Mouse (Mus musculus): ENCODE data around the gene Mcoln1. TPM values are rescaled to one million over a fixed set of nuclear protein-coding genes. Genes with fewer than 3 reads are reported as not detected.

Gene Mcoln1
- total RNA-seq, 1 experiment: 48.6 TPM

DNA sequence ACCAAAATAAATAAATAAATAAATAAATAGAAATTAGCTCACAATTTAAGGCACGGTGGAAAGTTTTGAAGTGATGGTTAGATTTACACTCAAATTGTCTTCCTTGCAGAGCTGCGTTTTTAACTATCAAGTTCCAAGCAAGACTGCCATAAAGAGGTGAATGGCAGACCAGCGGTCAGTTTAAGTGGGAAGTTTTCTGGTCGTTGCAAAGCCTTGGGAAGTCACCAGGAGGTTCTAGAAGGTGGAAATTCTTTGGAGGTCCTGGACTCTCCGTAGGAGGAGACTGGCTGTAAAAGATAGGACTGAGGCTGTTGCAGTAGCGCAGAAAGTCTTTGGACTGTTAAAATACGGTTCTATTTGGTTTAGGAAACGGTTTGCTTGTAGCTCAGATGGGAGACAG, 506 bp upstream of the Mcoln1 start:
- Histone ChIP-seq H3K36me3 (ENCODE audit: control insufficient read depth, insufficient read depth, low read length, poor library complexity, severe bottlenecking) (no peaks in the 10 kb centered on the region; the same call in 1 of the 2 replicates), H3K4me3 (ENCODE audit: insufficient read depth in 1 of 2, low read depth in 1 of 2, low read length in 2 of 2, poor library complexity in 1 of 2, severe bottlenecking in 1 of 2) (peak overlapping the region; percentile 66 to 76), H3K9ac (ENCODE audit: insufficient read depth, low read depth, low read length, poor library complexity, severe bottlenecking) (peak overlapping the region; percentile 82), H3K4me1 (ENCODE audit: control insufficient read depth in 2 of 2, insufficient read depth in 2 of 2, low read length in 2 of 2, poor library complexity in 1 of 2) (peaks cover 2 to 7% of the 10 kb centered on the region in 2 experiments; a peak in 2 of 4 replicates), H3K27ac (ENCODE audit: insufficient read depth, low read depth, low read length, poor library complexity, severe bottlenecking) (no peak overlapping the region; the same call in 1 of the 2 replicates), H3K9me3 (ENCODE audit: control insufficient read depth, insufficient read depth, low read depth, low read length) (no peaks in the 10 kb centered on the region)
- TF ChIP-seq HCFC1 (IDR thresholded peaks at IDR 0.05; ENCODE audit: borderline replicate concordance, insufficient read depth, low read length) (no peak), ZC3H11A (IDR thresholded peaks at IDR 0.05; ENCODE audit: borderline replicate concordance, low read depth, low read length) (no peak), MAFK (IDR thresholded peaks at IDR 0.05; ENCODE audit: insufficient read depth, low read depth, low read length) (no peak), CHD2 (IDR thresholded peaks at IDR 0.05; ENCODE audit: low read depth, low read length) (no peak), ZNF384 (IDR thresholded peaks at IDR 0.05; ENCODE audit: low read depth, low read length) (no peak)
- in situ Hi-C loops (cut with MboI; ENCODE audit: low sequenced_read_pairs in 2 of 2, unreplicated experiment in 2 of 2): no loop called here
- DNase-seq (ENCODE audit: low read depth, low spot score): no peak

DNA sequence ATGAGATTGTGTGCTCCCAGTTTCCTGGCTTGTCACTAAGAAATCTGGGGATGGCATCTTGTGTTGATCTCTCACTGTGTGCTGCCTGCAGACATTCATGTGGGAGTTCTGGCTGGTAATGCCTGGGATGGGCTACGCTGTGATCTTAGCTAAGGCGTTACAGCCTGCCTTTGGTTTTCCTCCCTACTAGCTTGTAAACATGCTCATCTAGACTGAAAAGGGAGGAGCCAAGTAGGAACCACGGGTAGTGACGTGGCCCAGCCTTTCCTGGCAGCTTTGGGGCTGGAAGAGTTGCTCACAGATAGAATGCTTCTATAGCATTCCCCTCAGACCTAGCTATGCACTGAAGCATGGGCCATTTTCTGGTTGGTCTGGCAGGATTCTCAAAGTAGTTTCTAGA, 2.0 kb downstream of the Mcoln1 start:
- H3K36me3 ChIP-seq (ENCODE audit: control insufficient read depth, insufficient read depth, low read length, poor library complexity, severe bottlenecking): peaks cover 8% of the 10 kb centered on the region
- no peak overlapping the region for H3K9ac ChIP-seq (ENCODE audit: insufficient read depth, low read depth, low read length, poor library complexity, severe bottlenecking)
- H3K4me3 ChIP-seq (ENCODE audit: insufficient read depth in 1 of 2, low read depth in 1 of 2, low read length in 2 of 2, poor library complexity in 1 of 2, severe bottlenecking in 1 of 2): no peak overlapping the region
- TF ChIP-seq ZC3H11A (IDR thresholded peaks at IDR 0.05; ENCODE audit: borderline replicate concordance, low read depth, low read length) (no peak), ZNF384 (IDR thresholded peaks at IDR 0.05; ENCODE audit: low read depth, low read length) (no peak), HCFC1 (IDR thresholded peaks at IDR 0.05; ENCODE audit: borderline replicate concordance, insufficient read depth, low read length) (no peak), MAFK (IDR thresholded peaks at IDR 0.05; ENCODE audit: insufficient read depth, low read depth, low read length) (no peak), CHD2 (IDR thresholded peaks at IDR 0.05; ENCODE audit: low read depth, low read length) (no peak)
- H3K27ac ChIP-seq (ENCODE audit: insufficient read depth, low read depth, low read length, poor library complexity, severe bottlenecking): no peak overlapping the region
- H3K4me1 ChIP-seq (ENCODE audit: control insufficient read depth in 2 of 2, insufficient read depth in 2 of 2, low read length in 2 of 2, poor library complexity in 1 of 2): no peaks in the 10 kb centered on the region; a peak in 1 of 4 replicates
- in situ Hi-C loops (cut with MboI; ENCODE audit: low sequenced_read_pairs in 2 of 2, unreplicated experiment in 2 of 2): no loop called here
- no peaks in the 10 kb centered on the region for H3K9me3 ChIP-seq (ENCODE audit: control insufficient read depth, insufficient read depth, low read depth, low read length)
- DNase-seq (ENCODE audit: low read depth, low spot score): no peak

DNA sequence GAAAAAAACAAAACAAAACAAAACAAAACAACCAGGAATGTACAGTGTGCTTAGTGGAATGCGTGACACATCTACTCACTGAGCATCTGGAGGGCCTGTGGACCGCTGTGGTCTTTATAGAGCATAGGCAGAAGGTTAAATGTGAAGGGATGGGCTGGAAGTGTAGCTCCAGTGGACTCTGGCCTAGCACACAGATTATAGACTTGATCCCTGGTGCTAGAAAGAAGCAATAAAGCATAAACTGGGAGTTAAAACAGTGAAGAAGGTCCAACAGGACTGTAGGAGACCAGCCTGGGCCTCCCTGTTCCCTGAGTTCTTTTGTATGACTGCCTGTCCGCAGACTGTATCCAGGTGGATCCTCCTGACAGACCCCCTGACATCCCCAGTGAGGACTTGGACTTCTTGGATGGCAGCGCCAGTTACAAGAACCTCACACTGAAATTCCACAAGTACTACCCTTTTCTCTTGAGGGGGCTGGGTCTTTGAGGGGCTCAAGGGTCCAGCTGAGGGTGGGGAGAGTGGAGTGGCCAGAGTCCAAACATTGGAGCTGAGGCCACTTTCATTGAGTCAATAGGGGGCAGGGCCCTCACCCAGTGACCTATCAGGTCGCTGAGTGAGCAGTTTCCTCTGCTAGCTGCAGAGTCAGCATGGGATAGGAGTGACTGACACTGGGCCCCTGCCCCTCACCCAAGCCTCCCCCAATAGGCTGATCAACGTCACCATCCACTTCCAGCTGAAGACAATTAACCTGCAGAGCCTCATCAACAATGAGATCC, 7.9 kb downstream of the Mcoln1 start:
- H3K36me3 ChIP-seq (ENCODE audit: control insufficient read depth, insufficient read depth, low read length, poor library complexity, severe bottlenecking): peaks cover 30% of the 10 kb centered on the region
- no peak overlapping the region for H3K27ac ChIP-seq (ENCODE audit: insufficient read depth, low read depth, low read length, poor library complexity, severe bottlenecking)

DNA sequence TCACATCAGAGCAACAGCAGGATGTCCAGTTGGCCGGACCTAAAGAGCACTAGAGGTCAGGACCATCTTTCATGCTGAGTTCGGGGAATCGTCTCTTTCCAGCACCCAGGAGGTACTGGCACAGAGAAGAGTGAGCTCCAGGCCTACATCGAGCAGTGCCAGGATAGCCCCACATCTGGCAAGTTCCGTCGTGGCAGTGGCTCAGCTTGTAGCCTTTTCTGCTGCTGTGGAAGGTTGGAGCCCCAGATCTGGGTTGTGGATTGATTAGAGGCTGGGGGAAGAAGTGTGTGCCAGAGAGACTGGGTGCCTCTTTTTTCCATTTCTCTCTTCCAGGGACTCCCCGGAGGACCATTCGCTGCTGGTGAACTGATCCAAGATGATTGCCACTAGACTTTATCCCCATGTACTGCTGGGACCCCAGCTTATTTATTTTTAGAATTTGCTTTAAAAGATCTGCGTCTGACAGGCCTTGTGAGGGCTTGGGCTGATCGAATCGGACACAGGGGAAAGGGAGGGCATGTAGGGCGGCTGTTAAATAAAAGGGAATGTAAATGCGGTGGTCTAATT, 14.5 kb downstream of the Mcoln1 start:
- Histone ChIP-seq H3K4me3 (ENCODE audit: insufficient read depth in 1 of 2, low read depth in 1 of 2, low read length in 2 of 2, poor library complexity in 1 of 2, severe bottlenecking in 1 of 2) (peak overlapping the region; percentile 71 to 91; a peak in 3 of 4 replicates), H3K9me3 (ENCODE audit: control insufficient read depth, insufficient read depth, low read depth, low read length) (no peaks in the 10 kb centered on the region), H3K36me3 (ENCODE audit: control insufficient read depth, insufficient read depth, low read length, poor library complexity, severe bottlenecking) (peaks cover 18% of the 10 kb centered on the region), H3K9ac (ENCODE audit: insufficient read depth, low read depth, low read length, poor library complexity, severe bottlenecking) (peak overlapping the region; percentile 58; the same call in 1 of the 2 replicates), H3K27ac (ENCODE audit: insufficient read depth, low read depth, low read length, poor library complexity, severe bottlenecking) (no peak overlapping the region), H3K4me1 (ENCODE audit: control insufficient read depth in 2 of 2, insufficient read depth in 2 of 2, low read length in 2 of 2, poor library complexity in 1 of 2) (peaks cover 0 to 7% of the 10 kb centered on the region in 2 experiments; a peak in 2 of 4 replicates)
- in situ Hi-C loops (cut with MboI; ENCODE audit: low sequenced_read_pairs in 2 of 2, unreplicated experiment in 2 of 2): no loop called here
- TF ChIP-seq HCFC1 (IDR thresholded peaks at IDR 0.05; ENCODE audit: borderline replicate concordance, insufficient read depth, low read length): no peak
- no peak for TF ChIP-seq CHD2 (IDR thresholded peaks at IDR 0.05; ENCODE audit: low read depth, low read length)
- TF ChIP-seq ZNF384 (IDR thresholded peaks at IDR 0.05; ENCODE audit: low read depth, low read length): no peak
- TF ChIP-seq MAFK (IDR thresholded peaks at IDR 0.05; ENCODE audit: insufficient read depth, low read depth, low read length): no peak
- no peak for TF ChIP-seq ZC3H11A (IDR thresholded peaks at IDR 0.05; ENCODE audit: borderline replicate concordance, low read depth, low read length)
- no peak for DNase-seq (ENCODE audit: low read depth, low spot score)

More for the DNA sequence above, 7.9 kb downstream of the Mcoln1 start:
- Histone ChIP-seq H3K9ac (ENCODE audit: insufficient read depth, low read depth, low read length, poor library complexity, severe bottlenecking) (no peak overlapping the region), H3K9me3 (ENCODE audit: control insufficient read depth, insufficient read depth, low read depth, low read length) (no peaks in the 10 kb centered on the region), H3K4me1 (ENCODE audit: control insufficient read depth in 2 of 2, insufficient read depth in 2 of 2, low read length in 2 of 2, poor library complexity in 1 of 2) (no peaks in the 10 kb centered on the region), H3K4me3 (ENCODE audit: insufficient read depth in 1 of 2, low read depth in 1 of 2, low read length in 2 of 2, poor library complexity in 1 of 2, severe bottlenecking in 1 of 2) (no peak overlapping the region)
- TF ChIP-seq ZC3H11A (IDR thresholded peaks at IDR 0.05; ENCODE audit: borderline replicate concordance, low read depth, low read length) (no peak), ZNF384 (IDR thresholded peaks at IDR 0.05; ENCODE audit: low read depth, low read length) (no peak), HCFC1 (IDR thresholded peaks at IDR 0.05; ENCODE audit: borderline replicate concordance, insufficient read depth, low read length) (no peak), MAFK (IDR thresholded peaks at IDR 0.05; ENCODE audit: insufficient read depth, low read depth, low read length) (no peak), CHD2 (IDR thresholded peaks at IDR 0.05; ENCODE audit: low read depth, low read length) (no peak)
- in situ Hi-C loops (cut with MboI; ENCODE audit: low sequenced_read_pairs in 2 of 2, unreplicated experiment in 2 of 2): no loop called here
- no peak for DNase-seq (ENCODE audit: low read depth, low spot score)
